Mouse (Mus musculus): ENCODE measurements around the gene Casz1.

Casz1 gene

GRCm38 (mm10) chr4:148803031-148803430, 1.2 kb upstream of the Casz1 start:
- no peak for DNase-seq

- DNase-seq: no peak
These were observed 593 bp upstream of the Casz1 start for GRCm38 (mm10) chr4:148803636-148804035.

- no peak for DNase-seq
These were observed 541 bp downstream of the Casz1 start for GRCm38 (mm10) chr4:148804780-148805160.

GRCm38 (mm10) chr4:148805161-148805810, 1.1 kb downstream of the Casz1 start:
- no peak for DNase-seq

- DNase-seq: no peak
These were observed 1.9 kb downstream of the Casz1 start for GRCm38 (mm10) chr4:148805811-148806747.

- DNase-seq: no peak
These were observed 2.6 kb downstream of the Casz1 start for GRCm38 (mm10) chr4:148806836-148807235.

- DNase-seq: no peak
These were observed 3.2 kb downstream of the Casz1 start for GRCm38 (mm10) chr4:148807397-148807796.

GRCm38 (mm10) chr4:148808839-148809238, 4.6 kb downstream of the Casz1 start:
- DNase-seq: no peak

- DNase-seq: no peak
These were observed 6.5 kb downstream of the Casz1 start for GRCm38 (mm10) chr4:148810706-148811105.

- DNase-seq: no peak
These were observed 7.7 kb downstream of the Casz1 start for GRCm38 (mm10) chr4:148811940-148812339.

- DNase-seq: no peak
These were observed 9.0 kb downstream of the Casz1 start for GRCm38 (mm10) chr4:148813247-148813646.

GRCm38 (mm10) chr4:148816556-148816955, 12.3 kb downstream of the Casz1 start:
- no peak for DNase-seq

- no peak for DNase-seq
These were observed 13.9 kb downstream of the Casz1 start for GRCm38 (mm10) chr4:148818161-148818560.

GRCm38 (mm10) chr4:148820171-148820570, 15.9 kb downstream of the Casz1 start:
- DNase-seq: no peak

GRCm38 (mm10) chr4:148823281-148823680, 19.1 kb downstream of the Casz1 start:
- DNase-seq: no peak

GRCm38 (mm10) chr4:148830350-148830749, 26.1 kb downstream of the Casz1 start:
- no peak for DNase-seq

- no peak for DNase-seq
These were observed 29.2 kb downstream of the Casz1 start for GRCm38 (mm10) chr4:148833245-148833990.

GRCm38 (mm10) chr4:148836391-148836790, 32.2 kb downstream of the Casz1 start:
- no peak for DNase-seq

- DNase-seq: no peak
These were observed 32.8 kb downstream of the Casz1 start for GRCm38 (mm10) chr4:148837046-148837445.

GRCm38 (mm10) chr4:148837644-148838043, 33.4 kb downstream of the Casz1 start:
- no peak for DNase-seq

GRCm38 (mm10) chr4:148842302-148842701, 38.1 kb downstream of the Casz1 start:
- no peak for DNase-seq

- DNase-seq: no peak
These were observed 40.7 kb downstream of the Casz1 start for GRCm38 (mm10) chr4:148844921-148845320.

- no peak for DNase-seq
These were observed 42.0 kb downstream of the Casz1 start for GRCm38 (mm10) chr4:148846203-148846602.
